In genomic region chr7:99545885-99546745, GRCm38 (mm10) we compare ENCODE assay signal across 7 mouse cellular contexts. TPM values are rescaled to one million over a fixed set of nuclear protein-coding genes. Genes with fewer than 3 reads are reported as not detected.
DNase-seq lines count a peak whose midpoint lies in the region; ATAC-seq and TF ChIP-seq lines count a peak whose summit lies in the region.

No protein-coding gene starts in this region.

- H3K4me1 ChIP-seq in CH12.LX (ENCODE audit: control insufficient read depth in 1 of 2, insufficient read depth in 2 of 2): peaks cover 13 to 55% of the 10 kb centered on the region in 2 experiments
- H3K4me1 ChIP-seq in embryonic facial prominence, embryonic 14.5 days (ENCODE audit: control insufficient read depth, insufficient read depth, low read length): peaks cover 30% of the 10 kb centered on the region
- peaks cover 42% of the 10 kb centered on the region for H3K4me1 ChIP-seq in heart, embryonic 15.5 days (replicated peaks)
- peaks cover 35% of the 10 kb centered on the region for H3K4me1 ChIP-seq in kidney, embryonic 16.5 days (ENCODE audit: insufficient read depth, low read length)
- H3K4me1 ChIP-seq in lung, postnatal 0 days (ENCODE audit: insufficient read depth, low read depth, low read length): peaks cover 30% of the 10 kb centered on the region; the same call in 1 of the 2 replicates

- peaks cover 5% of the 10 kb centered on the region for H3K9me3 ChIP-seq in CH12.LX (replicated peaks; ENCODE audit: low read length)
- no peaks in the 10 kb centered on the region for H3K9me3 ChIP-seq in embryonic facial prominence, embryonic 14.5 days (ENCODE audit: control insufficient read depth, low read length)
- H3K9me3 ChIP-seq in heart, embryonic 15.5 days (replicated peaks): no peaks in the 10 kb centered on the region
- no peaks in the 10 kb centered on the region for H3K9me3 ChIP-seq in kidney, embryonic 16.5 days (ENCODE audit: low read length)
- no peaks in the 10 kb centered on the region for H3K9me3 ChIP-seq in lung, postnatal 0 days (ENCODE audit: low read length)

- H3K27ac ChIP-seq in CH12.LX (ENCODE audit: insufficient read depth, low read depth): peak overlapping the region; percentile 48
- peak overlapping the region; percentile 75 for H3K27ac ChIP-seq in embryonic facial prominence, embryonic 14.5 days (replicated peaks; ENCODE audit: low read depth, low read length)
- peak overlapping the region; percentile 89 for H3K27ac ChIP-seq in heart, embryonic 15.5 days
- peak overlapping the region; percentile 87 for H3K27ac ChIP-seq in kidney, embryonic 16.5 days (ENCODE audit: low read length)
- peak overlapping the region; percentile 92 for H3K27ac ChIP-seq in lung, postnatal 0 days (ENCODE audit: low read length)

- in situ Hi-C loops in CH12.LX (cut with MboI; ENCODE audit: low pct_ligation_motif_present, low pct_unique_long_range_greater_than_20kb, low sequenced_read_pairs): no loop called here

- no peaks in the 10 kb centered on the region for H3K79me2 ChIP-seq in CH12.LX (replicated peaks; ENCODE audit: control insufficient read depth, extremely low read depth, insufficient read depth, poor library complexity, severe bottlenecking)

- peak overlapping the region in 1 of 3 experiments; percentile 23 for H3K4me3 ChIP-seq in CH12.LX (replicated peaks in 1 of 3; ENCODE audit: low read depth in 2 of 3, low read length in 2 of 3, poor library complexity in 1 of 3)
- H3K4me3 ChIP-seq in embryonic facial prominence, embryonic 14.5 days (ENCODE audit: low read depth, low read length): no peak overlapping the region
- H3K4me3 ChIP-seq in heart, embryonic 15.5 days: no peak overlapping the region
- no peak overlapping the region for H3K4me3 ChIP-seq in kidney, embryonic 16.5 days (ENCODE audit: low read length)
- H3K4me3 ChIP-seq in lung, postnatal 0 days (ENCODE audit: low read depth, low read length): no peak overlapping the region

- peaks cover 0 to 5% of the 10 kb centered on the region in 2 experiments for H3K36me3 ChIP-seq in CH12.LX (replicated peaks in 1 of 2; ENCODE audit: control insufficient read depth in 1 of 2, insufficient read depth in 1 of 2, low read length in 1 of 2)
- no peaks in the 10 kb centered on the region for H3K36me3 ChIP-seq in embryonic facial prominence, embryonic 14.5 days (ENCODE audit: control insufficient read depth, insufficient read depth, low read length)
- H3K36me3 ChIP-seq in heart, embryonic 15.5 days: no peaks in the 10 kb centered on the region
- 0 out of 2 replicates have a peak, but pooled peaks cover 3% of the 10 kb centered on the region for H3K36me3 ChIP-seq in kidney, embryonic 16.5 days (ENCODE audit: insufficient read depth, low read length)
- no peaks in the 10 kb centered on the region for H3K36me3 ChIP-seq in lung, postnatal 0 days (ENCODE audit: insufficient read depth, low read length)

- TF ChIP-seq EP300 in CH12.LX (IDR thresholded peaks at IDR 0.05; ENCODE audit: low read length): no peak
- peak; percentile 46; the same call in 1 of the 2 replicates for TF ChIP-seq EP300 in lung, postnatal 0 days (IDR thresholded peaks at IDR 0.05)

- DNase-seq in CH12.LX (ENCODE audit: extremely low read depth): peak; percentile 76
- DNase-seq in embryonic facial prominence, embryonic 14.5 days (ENCODE audit: low spot score): peak; percentile 86
- DNase-seq in lung, postnatal 0 days (ENCODE audit: low spot score): peak; percentile 91
- peak; percentile 61 to 71 for DNase-seq in spleen, adult 18-20 months

- TF ChIP-seq POLR2A in CH12.LX (IDR thresholded peaks at IDR 0.05; ENCODE audit: low read depth, low read length): peak; percentile 79

- ATAC-seq in activated CD4-positive, CD25-positive, alpha-beta regulatory T cell, adult 4 months: peak; percentile 77
- ATAC-seq in embryonic facial prominence, embryonic 14.5 days (ENCODE audit: low read depth): peak; percentile 59
- peak; percentile 71 for ATAC-seq in heart, embryonic 15.5 days (replicated peaks; ENCODE audit: insufficient number of reproducible peaks, insufficient read depth, low FRiP score, low read depth)
- ATAC-seq in kidney, embryonic 16.5 days (ENCODE audit: low FRiP score, low TSS enrichment): peak; percentile 78
- peak; percentile 88 for ATAC-seq in lung, postnatal 0 days

- no peak for TF ChIP-seq RAD21 in CH12.LX (IDR thresholded peaks at IDR 0.05; ENCODE audit: low read depth, low read length)

- H3K4me2 ChIP-seq in CH12.LX (ENCODE audit: insufficient read depth, low read depth, poor library complexity, severe bottlenecking): peak overlapping the region; percentile 8; the same call in 1 of the 2 replicates
- no peak overlapping the region for H3K4me2 ChIP-seq in embryonic facial prominence, embryonic 14.5 days (ENCODE audit: low read depth, low read length)
- H3K4me2 ChIP-seq in heart, embryonic 15.5 days: peak overlapping the region; percentile 25
- H3K4me2 ChIP-seq in kidney, embryonic 16.5 days (replicated peaks; ENCODE audit: low read depth, low read length): no peak overlapping the region
- peak overlapping the region; percentile 14; the same call in 1 of the 2 replicates for H3K4me2 ChIP-seq in lung, postnatal 0 days (replicated peaks; ENCODE audit: low read depth, low read length)

- TF ChIP-seq CTCF in CH12.LX (conservative IDR thresholded peaks at IDR 0.05 in 1 of 2, IDR thresholded peaks at IDR 0.05 in 1 of 2; ENCODE audit: low read depth in 2 of 2, low read length in 2 of 2): no peak
- TF ChIP-seq CTCF in lung, postnatal 0 days (IDR thresholded peaks at IDR 0.05): peak; percentile 40; the same call in 1 of the 2 replicates

- WGBS in embryonic facial prominence, embryonic 14.5 days: 30% methylated on average over 9 of the region's 10 CpGs
- 13% methylated on average over 10 of the region's 10 CpGs for WGBS in heart, embryonic 15.5 days
- 26% methylated on average over 10 of the region's 10 CpGs for WGBS in kidney, embryonic 16.5 days
- WGBS in lung, postnatal 0 days: 4% methylated on average over 10 of the region's 10 CpGs

- no peaks in the 10 kb centered on the region for H3K27me3 ChIP-seq in CH12.LX (replicated peaks)
- H3K27me3 ChIP-seq in embryonic facial prominence, embryonic 14.5 days (replicated peaks; ENCODE audit: control insufficient read depth, insufficient read depth, low read length): no peaks in the 10 kb centered on the region
- H3K27me3 ChIP-seq in heart, embryonic 15.5 days: no peaks in the 10 kb centered on the region
- H3K27me3 ChIP-seq in kidney, embryonic 16.5 days (ENCODE audit: insufficient read depth, low read length): no peaks in the 10 kb centered on the region
- H3K27me3 ChIP-seq in lung, postnatal 0 days (replicated peaks; ENCODE audit: insufficient read depth, low read length): no peaks in the 10 kb centered on the region

- dilution Hi-C loops in CH12.LX (cut with MboI; ENCODE audit: extremely low pct_ligation_motif_present, extremely low pct_unique_long_range_greater_than_20kb, low sequenced_read_pairs): no loop called here

- peak overlapping the region; percentile 26 for H3K9ac ChIP-seq in CH12.LX (ENCODE audit: insufficient read depth, low read depth)
- peak overlapping the region; percentile 23; the same call in 1 of the 2 replicates for H3K9ac ChIP-seq in embryonic facial prominence, embryonic 14.5 days (ENCODE audit: low read depth, low read length)
- H3K9ac ChIP-seq in heart, embryonic 15.5 days: peak overlapping the region; percentile 42; the same call in 1 of the 2 replicates
- H3K9ac ChIP-seq in kidney, embryonic 16.5 days (replicated peaks; ENCODE audit: low read length): peak overlapping the region; percentile 10
- H3K9ac ChIP-seq in lung, postnatal 0 days (replicated peaks; ENCODE audit: low read depth): 0 out of 2 replicates have a peak overlapping the region, but pooled peaks have one; percentile 30

TF ChIP-seq in CH12.LX, 34 proteins besides CTCF, POLR2A, EP300 and RAD21 (continues in another document):
- TF ChIP-seq ZMIZ1 (IDR thresholded peaks at IDR 0.05; ENCODE audit: low read depth, low read length) (0 out of 2 replicates have a peak, but pooled peaks have one; percentile 55), SMC3 (IDR thresholded peaks at IDR 0.05; ENCODE audit: low read depth, low read length) (no peak), SIN3A (IDR thresholded peaks at IDR 0.05; ENCODE audit: low read length) (0 out of 2 replicates have a peak, but pooled peaks have one; percentile 50), MEF2A (IDR thresholded peaks at IDR 0.05; ENCODE audit: borderline replicate concordance, low read depth, low read length) (peak; percentile 39; the same call in 1 of the 2 replicates), ZC3H11A (IDR thresholded peaks at IDR 0.05; ENCODE audit: low read depth, low read length) (no peak), PAX5 (IDR thresholded peaks at IDR 0.05; ENCODE audit: low read length) (no peak), USF1 (IDR thresholded peaks at IDR 0.05; ENCODE audit: low read depth, low read length) (no peak), ELF1 (IDR thresholded peaks at IDR 0.05; ENCODE audit: low read depth, low read length) (peak; percentile 58), UBTF (IDR thresholded peaks at IDR 0.05; ENCODE audit: low read depth, low read length) (no peak), NELFE (IDR thresholded peaks at IDR 0.05; ENCODE audit: low read depth, low read length) (peak; percentile 42; the same call in 1 of the 2 replicates), MXI1 (IDR thresholded peaks at IDR 0.05; ENCODE audit: low read depth, low read length) (no peak), USF2 (conservative IDR thresholded peaks at IDR 0.05; ENCODE audit: low read depth, low read length) (no peak), MAFK (IDR thresholded peaks at IDR 0.05; ENCODE audit: insufficient replicate concordance, low read length) (no peak), BHLHE40 (IDR thresholded peaks at IDR 0.05; ENCODE audit: low read depth, low read length) (no peak; the same call in 1 of the 2 replicates), GABPA (IDR thresholded peaks at IDR 0.05; ENCODE audit: insufficient replicate concordance, low read depth, low read length) (no peak), NRF1 (IDR thresholded peaks at IDR 0.05; ENCODE audit: low read depth, low read length) (no peak), POLR2AphosphoS2 (IDR thresholded peaks at IDR 0.05; ENCODE audit: low read depth, low read length) (0 out of 2 replicates have a peak, but pooled peaks have one; percentile 22), ZNF384 (IDR thresholded peaks at IDR 0.05; ENCODE audit: low read depth, low read length) (no peak)

RNA-seq across cellular contexts. Expression of gene Arrb1, which starts 10.8 kb away (rescaled TPM):
- total RNA-seq in CH12.LX (2012; rRNA removed): 3.8 and 4.2 TPM in 2 replicates
- 2.4 and 3.3 TPM in 2 replicates for total RNA-seq in CH12.LX (2014; rRNA removed)
- 5.2 and 6.2 TPM in 2 replicates for polyA plus RNA-seq in CH12.LX (2012; ENCODE audit: insufficient read length, low read depth)
- polyA plus RNA-seq in activated CD4-positive, CD25-positive, alpha-beta regulatory T cell, adult 4 months (2017; shearing (Covaris generic)): 10 to 100 TPM in 1 of 2 experiments, 1 to 10 TPM in 1; 8.3 to 12.0 TPM
- 2.8 and 3.8 TPM in 2 replicates for polyA plus RNA-seq in embryonic facial prominence, embryonic 14.5 days (2014; fragmentation: Nextera tagmentation; extraction: Ambion mirVana)
- polyA plus RNA-seq in heart, embryonic 15.5 days (2015; fragmentation: Nextera tagmentation; extraction: Ambion mirVana): 4.7 and 8.0 TPM in 2 replicates
- 11.2 and 11.4 TPM in 2 replicates for polyA plus RNA-seq in kidney, embryonic 16.5 days (2015; fragmentation: Nextera tagmentation; extraction: Ambion mirVana)
- 21.7 and 25.7 TPM in 2 replicates for polyA plus RNA-seq in lung, postnatal 0 days (2015; fragmentation: Nextera tagmentation; extraction: Ambion mirVana)

Comparison
In these comparisons a context has a peak if more than half of its experiments do, and no peak if none do; other contexts are left out.
1. H3K4me2 ChIP-seq: peak in CH12.LX (single experiment), heart, embryonic 15.5 days (single experiment) and lung, postnatal 0 days (single experiment); none in embryonic facial prominence, embryonic 14.5 days (single experiment) and kidney, embryonic 16.5 days (single experiment).
2. Peak in every context shown above with its lines, with median percentiles within 50 percentile points of each other: DNase-seq, H3K27ac ChIP-seq, H3K9ac ChIP-seq and ATAC-seq.